Mouse (Mus musculus) mesoderm, embryonic 11.5 days (tissue): ENCODE data around the gene Mfap3l.
"Not testable (repeated sequence)": the region's sequence is repeated elsewhere in the genome, so short reads cannot be mapped to it uniquely, and the experiment has no call there.

ENCODE experiments used
- DNase-seq: peaks from one replicate; pipeline ENCODE4 v3.0.0-alpha.2; 2012; ENCODE audit warnings: low read depth, low spot score

The Mfap3l gene

DNA sequence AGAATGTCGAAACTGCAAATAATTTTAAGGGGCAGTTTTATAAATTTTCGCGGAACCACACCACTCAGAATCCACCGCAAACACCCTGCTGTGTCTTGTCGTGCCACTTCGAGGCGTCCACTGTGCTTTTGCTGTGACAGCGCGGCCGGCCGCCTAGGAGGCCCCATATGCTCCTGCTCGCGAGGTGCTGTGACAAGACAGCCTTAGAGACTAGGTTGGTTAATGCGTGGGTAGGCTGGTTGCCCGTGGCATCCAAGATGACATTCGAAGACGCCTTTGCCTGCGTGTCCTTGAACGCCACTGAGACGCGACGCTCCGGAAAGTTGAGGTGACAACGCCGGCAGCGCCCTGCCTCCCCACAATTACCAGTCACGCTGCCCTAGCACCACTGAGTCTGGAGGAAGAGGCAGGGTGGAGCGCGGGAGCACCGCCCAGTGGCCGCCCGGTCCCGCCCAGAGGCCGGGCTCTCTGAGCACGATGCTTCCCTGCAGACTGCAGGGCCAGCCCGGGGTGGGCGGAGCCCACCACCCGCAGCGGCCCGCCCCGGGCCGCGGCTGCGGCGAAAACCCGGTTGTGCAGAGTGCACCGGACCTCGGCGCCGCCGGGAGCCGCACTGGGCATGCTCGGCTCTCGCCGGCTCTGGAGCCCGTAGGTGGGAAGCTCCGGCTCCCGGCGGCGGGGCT, at the start of gene Mfap3l:
Gene Mfap3l, plus strand, starts transcription at position 578 of the 683 bp plus-strand sequence.
- DNase-seq = peak; percentile 97

DNA sequence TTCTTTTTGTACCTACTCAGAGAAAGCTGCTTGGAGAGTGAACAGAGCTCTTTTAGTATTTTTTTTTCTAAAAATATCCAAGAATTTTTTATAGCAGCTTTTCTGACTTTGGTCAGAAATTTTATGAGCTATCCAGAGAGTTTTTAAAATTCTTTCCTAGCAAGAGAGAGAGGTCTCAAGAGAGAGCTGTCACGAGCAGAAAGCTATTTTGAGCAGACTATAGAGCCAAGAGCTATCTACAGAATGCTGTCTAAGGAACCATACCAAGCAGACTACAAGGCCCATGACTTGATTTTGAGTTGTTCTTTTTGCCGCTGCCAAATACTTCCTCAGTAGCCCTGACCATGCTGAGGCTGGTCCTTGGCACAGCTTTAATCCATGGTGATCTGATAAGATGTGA, 49.3 kb upstream of the Mfap3l start:
- no peak for DNase-seq

DNA sequence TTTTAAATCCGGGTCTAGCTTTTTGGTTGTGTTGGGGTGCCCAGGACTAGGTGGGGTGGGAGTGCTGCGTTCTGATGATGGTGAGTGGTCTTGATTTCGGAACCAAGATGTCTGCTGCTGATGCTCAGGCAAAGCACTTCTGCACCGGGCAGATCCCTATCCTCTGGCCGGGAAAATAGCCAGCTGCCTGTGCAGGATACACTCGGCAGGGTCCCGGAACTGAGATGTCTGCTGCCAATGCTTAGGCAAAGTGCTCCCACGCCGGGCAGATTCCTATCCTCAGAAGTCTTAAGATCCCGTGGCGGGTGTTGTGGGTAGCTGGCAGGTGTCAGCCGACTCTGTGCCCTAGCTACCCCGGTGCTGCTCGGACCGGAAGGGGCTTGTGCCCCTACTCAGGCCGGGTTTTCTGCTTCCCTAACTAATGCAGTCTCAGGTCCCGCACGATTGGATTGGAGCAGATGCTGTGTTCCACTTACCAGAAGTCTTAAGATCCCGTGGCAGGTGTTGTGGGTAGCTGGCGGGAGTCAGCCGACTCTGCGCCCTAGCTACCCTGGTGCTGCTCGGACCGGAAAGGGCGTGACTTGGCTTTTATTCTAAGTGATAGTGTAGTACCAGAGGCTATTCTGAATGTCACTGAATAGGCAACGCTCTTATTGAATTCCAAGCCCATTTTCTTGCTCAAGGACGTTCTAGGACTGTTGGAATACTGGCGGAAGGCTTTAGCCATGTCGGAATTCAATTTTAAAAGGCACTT, 41.1 kb upstream of the Mfap3l start:
- DNase-seq = not testable (repeated sequence)

DNA sequence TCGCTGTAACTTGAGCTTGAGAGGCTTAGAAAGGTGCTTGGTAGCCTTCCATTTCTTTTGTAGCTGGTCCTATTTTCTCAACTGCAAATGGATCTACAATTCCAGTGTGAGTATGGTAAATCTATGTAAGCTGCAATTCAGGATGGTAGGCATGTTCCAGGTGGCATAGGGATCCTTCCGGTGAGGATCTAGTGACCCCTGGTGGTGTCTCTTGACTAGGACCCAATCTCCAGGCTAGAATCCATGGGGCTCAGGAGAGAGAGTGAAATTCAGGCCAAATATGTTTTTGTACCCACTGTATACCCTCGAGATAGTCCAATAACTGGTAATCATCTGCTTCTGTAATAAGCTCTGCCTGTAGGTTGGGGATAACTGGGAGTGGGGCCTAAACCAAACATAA, 37.9 kb upstream of the Mfap3l start:
- peak; percentile 26 for DNase-seq

DNA sequence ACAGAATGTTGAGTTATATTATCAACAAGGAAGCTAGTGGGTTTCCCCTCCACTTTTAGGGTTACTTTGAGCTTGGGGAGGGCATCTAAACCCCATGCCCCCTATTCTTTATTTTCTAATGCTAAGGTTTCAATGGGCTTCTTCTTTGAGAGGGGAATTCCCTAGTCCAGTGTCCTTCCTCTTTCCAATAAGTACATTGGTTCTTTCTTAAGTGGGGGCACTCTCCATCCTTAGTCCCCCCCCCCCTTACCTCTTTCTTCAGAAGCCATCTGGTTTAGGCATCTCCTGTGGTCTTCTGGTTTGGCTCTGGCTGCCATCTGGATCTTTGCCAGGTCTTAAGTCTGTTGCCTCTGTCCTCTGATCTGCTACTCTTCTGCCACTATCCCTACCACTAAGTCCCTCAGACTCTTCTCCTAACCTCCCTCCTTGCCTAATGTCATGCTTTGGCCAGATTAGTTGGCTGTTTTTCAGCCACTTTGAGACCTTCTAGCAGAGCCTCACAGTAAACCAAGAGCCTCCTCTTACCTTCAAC, 21.0 kb upstream of the Mfap3l start:
- no peak for DNase-seq

DNA sequence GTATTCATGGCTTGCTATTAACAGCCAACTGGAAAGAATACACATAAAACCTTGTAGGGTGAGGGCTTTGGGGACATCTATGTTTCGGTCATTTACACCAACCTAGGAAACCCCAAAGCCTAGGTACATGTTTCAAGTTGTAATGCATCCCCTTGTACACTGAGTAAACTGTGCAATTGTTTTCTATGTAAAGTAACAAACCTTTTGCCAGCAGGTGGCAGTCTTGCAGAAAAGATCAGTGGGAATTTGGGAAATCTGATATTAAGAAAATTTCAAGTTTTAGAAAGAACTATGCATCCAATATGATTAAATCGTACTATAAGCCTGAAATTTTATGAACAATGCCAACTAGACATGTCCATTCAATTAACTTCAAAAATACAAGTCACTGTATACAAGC, 15.7 kb upstream of the Mfap3l start:
- DNase-seq = peak; percentile 53

DNA sequence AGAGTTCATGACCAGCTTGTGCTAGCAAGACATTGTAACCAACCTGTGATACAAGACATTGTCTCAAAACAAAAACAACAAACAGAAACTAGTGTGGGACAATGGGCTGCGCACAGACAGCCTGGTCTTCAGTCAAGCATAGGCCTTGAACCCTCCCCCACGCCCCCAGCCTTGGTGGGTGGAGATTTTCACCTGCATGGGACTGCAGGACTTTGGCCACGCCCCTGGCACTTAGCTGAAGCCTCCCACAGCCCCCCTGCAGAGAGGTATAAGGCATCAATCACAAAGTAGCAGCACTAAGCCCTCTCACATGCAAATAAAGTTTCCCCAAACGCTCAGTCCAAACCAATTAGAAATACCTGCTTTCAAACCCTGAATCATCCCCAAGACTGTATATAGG, 11.1 kb upstream of the Mfap3l start:
- no peak for DNase-seq

DNA sequence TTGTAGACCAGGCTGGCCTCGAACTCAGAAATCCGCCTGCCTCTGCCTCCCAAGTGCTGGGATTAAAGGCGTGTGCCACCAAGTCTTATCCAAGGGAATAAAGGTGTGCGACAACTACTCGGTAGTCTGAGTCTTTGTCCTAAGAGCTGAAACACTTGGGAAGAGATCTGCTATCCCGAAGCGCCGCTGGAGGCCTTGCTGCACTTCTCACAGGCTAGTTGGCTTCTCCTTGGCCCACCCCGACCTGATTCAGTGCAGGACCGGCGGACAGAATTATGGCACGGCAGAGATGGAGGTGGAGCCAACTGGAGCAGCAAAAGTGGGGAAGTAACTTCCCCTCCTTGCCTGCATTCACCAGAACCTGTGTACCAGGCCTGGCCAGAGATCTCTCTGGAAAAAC, 10.6 kb upstream of the Mfap3l start:
- DNase-seq = no peak

DNA sequence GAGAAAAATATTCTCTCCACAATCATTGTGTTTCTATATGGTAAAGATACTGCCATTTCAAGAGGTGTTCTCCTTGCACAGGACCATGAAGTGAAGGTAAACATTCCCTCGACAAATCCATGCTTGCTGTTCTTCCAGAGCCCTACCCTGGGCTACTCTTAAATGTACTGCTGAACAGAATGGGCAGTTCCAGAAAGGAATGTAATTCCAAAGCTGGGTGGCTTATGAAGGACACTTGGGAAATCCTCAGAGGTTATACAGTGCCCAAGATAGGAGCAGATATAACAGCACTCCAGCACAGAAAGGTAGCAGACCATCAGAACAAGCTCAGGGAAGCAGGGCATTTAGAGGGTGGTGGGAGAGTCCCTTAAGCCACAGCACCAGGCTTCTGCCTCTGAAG, 9.2 kb upstream of the Mfap3l start:
- DNase-seq = no peak

DNA sequence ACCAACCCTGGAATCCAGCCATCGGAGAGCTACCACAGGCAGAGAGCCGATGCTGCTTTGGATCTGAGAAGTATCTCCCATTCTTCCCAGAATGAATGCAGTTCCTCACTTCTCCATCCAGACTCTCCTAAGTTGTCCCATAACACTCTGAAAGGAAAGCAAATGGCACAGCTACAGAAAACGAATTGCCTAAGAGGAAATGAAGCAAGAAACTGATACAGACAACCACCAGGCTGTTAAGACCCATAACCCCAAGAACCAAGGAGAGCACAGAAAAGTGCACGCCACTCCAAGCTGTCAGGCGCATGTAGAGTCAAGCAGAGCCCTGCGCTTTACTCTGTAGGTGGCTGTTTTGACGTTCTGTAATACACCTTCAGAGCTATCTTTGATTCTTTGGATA, 7.9 kb upstream of the Mfap3l start:
- no peak for DNase-seq

DNA sequence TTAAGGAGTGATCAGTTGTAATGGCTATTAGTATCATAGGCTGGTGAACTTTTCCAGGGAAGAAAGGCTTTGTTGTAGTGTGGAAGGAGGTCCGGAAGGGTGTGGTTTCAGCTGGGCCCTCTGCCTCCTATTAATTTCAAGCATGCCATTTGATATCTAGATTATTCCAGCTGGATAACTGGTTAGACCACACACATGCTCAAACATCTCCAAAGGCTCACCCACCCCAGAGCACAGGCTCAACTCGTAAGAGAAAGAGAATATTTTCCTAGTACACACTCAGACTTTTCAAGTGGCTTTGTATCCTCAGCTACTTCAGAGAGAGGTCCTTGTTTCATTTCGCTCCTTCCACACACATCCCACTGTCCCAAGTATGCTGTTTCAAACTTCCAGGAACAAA, 4.7 kb upstream of the Mfap3l start:
- no peak for DNase-seq

DNA sequence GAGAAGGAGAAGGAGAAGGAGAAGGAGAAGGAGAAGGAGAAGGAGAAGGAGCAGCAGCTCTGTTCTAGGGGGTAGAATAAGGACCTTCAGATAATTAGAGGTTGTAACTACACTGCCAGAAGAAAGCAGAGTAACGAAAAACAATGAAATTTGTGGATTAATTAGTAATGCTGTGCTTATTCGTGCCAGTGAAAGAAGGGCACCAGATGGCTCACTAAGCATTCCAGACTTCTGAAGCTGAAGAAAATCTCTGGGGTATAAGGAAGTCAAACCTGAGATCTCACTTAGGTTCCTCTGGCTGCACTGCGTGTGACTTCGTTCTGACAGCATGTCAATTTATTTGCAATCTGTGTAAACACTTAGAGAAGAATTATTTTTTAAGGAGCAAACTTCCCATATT, 3.6 kb upstream of the Mfap3l start:
- DNase-seq = no peak

DNA sequence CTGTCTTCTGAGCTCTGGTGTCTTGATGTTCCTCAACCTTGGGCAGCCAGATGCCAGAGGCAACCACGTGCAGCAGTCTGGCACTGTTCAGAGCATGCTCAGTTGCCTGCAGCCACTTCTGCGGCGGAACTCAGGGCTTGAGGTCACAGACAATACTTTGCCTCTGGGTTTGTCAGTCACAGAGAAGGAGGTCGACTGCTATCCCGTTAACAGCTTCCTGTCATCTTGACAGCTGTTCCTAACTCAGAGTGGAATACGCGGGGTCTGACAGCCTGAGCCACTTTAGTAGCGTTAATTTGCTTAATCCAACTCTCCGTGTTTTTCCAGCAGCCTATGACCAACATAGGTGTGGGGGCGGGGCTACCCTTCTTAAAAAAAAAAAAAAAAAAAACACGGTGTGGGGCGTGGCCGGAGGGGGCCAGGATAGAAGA, 1.1 kb upstream of the Mfap3l start:
- DNase-seq = peak; percentile 80

DNA sequence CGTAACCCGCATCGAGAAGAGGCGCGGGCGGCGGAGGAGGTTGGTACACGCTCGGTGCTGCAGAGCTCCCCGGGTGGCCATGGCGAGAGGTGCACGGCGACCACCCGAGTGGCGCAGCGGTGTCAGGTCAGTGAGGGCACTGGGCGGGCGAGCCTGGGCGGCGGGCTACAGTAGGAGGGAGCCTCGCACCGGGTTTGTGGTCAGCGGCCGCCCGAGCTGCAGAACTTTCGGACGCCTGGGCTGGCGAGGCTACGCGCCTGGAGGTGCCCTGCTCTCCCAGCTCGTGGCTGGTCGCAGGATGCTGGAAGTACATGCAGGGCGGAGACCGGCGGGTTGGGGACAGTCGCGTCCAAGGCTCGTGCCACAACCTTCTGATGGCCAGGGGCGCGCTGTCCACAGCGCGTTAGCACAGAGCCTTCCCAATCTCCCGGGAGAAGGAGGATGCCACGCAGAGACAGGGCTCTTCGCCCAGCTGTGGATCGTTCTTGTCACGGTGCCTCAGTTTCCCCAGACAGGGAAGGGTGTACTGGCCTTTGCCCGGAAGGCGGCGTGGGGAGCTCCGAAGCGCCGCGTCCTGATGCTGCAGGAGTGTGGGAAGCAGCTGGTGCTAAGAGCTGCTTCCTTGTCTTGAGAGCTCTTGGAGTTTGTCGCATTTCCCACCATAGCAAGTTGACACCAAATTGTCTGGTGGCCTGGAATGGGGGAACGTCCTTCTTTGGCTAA, 467 bp downstream of the Mfap3l start:
- no peak for DNase-seq

DNA sequence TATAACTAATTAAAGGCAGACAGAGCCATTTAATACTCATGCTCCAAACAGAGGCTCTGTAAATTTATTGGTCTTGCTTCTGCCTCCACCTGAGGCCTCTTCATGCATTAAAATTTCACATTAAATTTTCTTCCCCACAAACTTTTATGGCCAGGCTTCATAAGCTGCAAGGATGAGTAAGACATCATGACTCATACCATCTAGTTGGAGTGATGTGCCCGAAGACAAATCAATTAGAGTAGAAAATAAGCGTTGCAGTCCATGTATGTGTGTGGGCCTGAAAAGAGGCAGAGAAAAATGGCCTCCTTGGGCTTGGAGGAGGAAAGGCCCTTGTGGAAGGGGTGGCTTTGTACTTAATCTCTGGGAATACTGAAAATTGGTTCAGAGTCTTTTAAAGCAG, 2.3 kb downstream of the Mfap3l start:
- DNase-seq = no peak

DNA sequence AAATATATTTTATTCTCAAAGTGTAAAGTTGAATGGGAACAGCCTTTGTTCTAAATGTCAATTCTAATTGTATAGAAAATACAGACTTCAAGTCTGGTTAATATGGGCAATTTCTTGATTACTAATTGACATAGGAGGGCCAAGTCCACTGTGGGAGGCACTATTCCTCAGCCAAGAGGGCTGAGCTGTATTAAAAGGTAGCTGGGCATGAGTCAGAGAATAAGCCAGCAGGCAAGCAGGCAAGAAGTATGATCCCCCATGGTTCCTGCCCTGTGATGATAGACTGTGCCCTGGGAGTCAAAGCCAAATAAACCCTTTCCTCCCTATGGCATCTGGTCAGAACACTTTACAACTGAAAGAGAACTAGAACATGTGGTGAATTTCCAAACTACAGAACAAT, 3.2 kb downstream of the Mfap3l start:
- DNase-seq = no peak

DNA sequence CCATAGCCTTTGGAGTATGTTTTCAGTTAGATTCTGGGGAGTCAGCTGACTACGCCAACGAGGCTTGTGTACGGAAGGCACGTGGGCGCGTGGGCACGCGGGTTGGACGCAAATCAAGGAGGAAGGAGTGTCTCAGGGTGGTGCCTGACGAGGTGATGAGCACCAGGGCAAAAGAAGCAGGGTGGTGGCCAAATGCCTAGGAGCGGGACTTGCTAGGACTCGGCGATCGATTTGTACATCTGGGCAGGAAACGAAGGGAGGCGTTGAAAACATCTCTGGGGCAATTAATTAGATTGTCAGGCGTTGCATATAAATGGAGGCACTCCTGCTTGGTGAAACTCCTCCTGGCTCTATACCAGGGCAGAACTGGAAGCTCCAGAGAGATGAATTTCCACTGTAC, 7.4 kb downstream of the Mfap3l start:
- no peak for DNase-seq

DNA sequence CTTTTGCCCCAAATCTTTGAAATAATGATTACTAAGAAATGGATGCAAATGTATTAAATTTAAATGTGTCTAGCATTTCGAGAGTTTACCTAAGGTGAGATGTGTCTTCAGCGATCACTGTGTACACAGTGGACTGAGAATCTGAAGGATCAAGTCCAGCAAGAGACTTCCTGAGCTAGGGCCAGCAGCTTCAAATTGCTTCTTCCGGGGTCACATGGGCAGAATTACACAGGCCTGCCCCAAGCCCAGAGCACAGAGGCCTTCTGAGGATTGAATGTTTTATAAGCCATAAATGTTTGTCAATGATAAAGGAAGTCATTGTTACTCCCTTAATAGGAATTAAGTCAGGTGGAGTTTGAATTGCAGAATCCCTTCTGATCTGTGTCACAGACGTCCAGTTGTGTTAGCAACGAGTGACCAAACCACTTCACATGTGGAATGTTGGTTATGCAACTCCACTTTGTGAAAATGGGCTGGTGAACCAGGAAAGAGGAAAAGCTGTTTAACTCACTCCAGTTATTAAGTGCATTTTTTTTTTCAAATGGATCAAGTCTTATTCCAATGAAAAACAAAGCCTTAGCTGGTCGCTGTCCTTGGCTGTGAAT, 10.9 kb downstream of the Mfap3l start:
- DNase-seq = no peak

DNA sequence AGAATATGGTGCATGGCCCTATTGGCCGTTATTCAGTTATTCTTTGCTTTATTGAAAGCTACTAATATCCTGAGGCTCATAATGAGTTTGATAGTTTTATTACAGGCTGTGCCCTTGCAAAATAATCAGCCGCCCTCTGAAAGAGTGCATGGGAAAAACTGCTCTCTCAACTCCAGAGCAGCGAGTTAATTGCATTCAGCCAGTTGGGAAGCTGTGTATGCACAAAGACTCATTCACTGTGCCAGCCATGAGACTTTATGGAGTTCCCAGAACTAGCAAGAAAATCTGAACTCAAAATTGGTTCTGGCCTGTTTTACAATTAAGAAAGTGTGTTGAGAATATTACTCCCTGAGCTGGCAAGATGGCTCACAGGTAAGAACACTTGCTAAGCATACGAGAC, 12.5 kb downstream of the Mfap3l start:
- DNase-seq = no peak

DNA sequence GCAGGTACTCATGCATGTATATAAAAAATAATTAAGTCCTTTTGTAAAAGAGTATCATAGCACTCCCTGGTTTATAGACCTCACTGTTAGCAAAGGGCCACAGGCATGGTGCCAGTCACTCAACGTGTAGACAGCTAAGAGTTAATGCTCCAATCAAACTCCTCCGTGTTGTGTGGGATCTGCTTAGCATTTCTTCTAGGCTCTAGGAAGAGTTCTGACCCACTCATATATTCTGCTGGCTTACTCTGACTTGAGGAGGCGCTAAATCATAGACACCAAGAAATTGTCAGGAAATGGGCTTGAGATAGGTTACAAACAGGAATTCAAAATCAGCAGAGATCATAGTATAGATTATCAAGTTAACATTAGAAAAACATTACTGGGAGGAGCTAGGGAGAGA, 13.3 kb downstream of the Mfap3l start:
- no peak for DNase-seq

DNA sequence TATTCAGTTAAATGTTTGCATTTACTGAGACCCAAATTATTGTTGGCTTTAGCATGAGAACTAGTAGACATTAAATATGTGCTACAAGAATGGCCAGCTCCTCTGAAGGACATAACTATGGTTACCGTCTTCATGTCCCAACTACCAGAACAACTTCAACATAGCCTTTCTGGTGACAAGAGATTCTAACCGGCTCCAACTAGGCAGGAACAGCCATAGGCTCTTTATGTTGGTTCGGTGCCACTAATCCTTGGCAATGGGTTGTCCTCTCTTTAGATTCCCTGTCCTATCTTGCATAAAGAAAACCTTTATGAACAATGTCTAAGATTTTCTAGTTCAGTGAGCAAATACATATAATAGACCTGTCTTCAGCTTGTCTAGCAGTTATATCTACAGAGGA, 14.7 kb downstream of the Mfap3l start:
- DNase-seq = no peak

DNA sequence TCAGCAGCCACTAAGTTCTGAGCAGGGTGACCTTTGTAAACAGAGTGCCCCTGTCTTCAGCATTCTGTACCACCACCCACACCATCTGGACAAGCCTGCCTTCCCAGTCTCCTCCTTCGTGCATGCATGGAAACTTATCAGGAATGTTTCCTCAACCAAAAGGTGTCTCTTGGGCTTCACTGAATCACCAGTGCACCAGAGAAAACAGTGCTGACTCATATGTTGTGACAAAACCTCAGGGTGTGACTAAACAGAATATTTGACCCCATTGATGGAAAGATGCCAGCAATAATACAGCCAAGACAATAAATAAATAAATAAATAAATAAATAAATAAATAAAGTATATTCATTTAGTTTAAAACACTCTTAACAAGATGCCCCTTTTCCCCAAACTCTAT, 16.5 kb downstream of the Mfap3l start:
- no peak for DNase-seq
